Mouse (Mus musculus): ENCODE measurements around the gene Olfr311.

Olfr311 gene

DNA sequence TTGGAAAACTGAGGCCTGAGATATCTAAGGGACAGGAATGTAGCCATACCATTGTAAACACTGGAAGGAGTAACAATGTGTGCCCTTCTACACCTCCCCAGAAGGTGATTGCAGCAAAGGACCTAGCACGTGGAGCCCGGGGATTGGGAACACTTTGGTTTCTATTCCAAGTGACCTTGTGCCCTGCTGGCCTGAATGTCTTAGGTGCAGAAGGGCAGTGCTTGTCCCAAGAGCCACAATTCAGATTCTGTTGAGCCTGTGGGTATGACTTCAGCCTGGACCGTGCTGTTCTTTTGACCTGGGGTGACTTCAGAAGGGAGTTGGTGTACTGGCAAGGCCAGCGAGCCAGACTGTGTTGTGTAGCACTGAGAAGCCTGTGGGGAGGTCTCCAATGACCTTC, 31.9 kb downstream of the Olfr311 start:
- DNase-seq (ENCODE audit: low read depth, low spot score): no peak

DNA sequence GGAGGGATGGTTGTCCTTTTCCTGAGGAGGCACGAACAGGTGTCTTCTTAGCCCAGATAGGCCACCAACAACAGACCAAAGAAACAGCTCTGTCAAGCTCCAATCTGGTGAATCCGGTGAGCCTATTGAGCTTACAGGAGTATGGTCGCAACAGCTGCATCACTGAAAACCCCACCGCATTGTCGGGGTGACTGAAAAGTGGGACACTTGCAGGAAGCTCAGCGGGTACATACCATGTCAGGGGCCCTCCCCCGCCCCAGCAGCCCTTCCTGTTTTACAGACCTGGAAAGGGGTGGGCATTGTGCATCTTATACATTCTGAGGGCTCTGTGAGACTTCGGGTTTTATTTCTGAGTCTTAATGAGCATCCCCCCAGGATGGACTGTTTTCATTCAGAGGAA, 44.7 kb downstream of the Olfr311 start:
- no peak for DNase-seq (ENCODE audit: low read depth, low spot score)

DNA sequence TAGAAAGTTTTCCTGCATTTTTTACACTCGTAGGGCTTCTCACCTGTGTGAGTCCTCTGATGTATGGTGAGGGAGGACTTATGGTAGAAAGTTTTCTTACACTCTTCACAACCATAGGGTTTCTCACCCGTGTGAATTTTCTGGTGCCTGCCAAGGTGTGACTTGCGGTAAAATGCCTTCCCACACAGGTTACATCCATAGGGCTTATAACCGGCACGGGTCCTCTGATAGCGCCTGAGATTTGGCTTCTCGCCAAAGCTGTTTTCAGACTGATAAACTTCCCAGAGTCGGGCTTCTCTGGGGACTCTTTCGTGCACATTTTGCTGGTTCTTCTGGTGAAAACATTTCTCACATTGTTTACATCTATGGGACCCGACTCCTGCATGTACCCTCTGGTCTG, 51.5 kb downstream of the Olfr311 start:
- DNase-seq (ENCODE audit: low read depth, low spot score): no peak
